Mouse (Mus musculus) midbrain, embryonic 16.5 days (tissue): Measurements from ENCODE around the gene Dpp8. TPM values are rescaled to one million over a fixed set of nuclear protein-coding genes. Genes with fewer than 3 reads are reported as not detected.

Experiments used
- ATAC-seq: fragments of 200-750 bp; cut with Nextera tagmentation; 2 replicates; pipeline ENCODE4 v1.8.0; 2017; ENCODE audit warnings: moderate TSS enrichment
- H3K27ac ChIP-seq: fragments of 300-500 bp; sonication (generic); 2 replicates; pipeline ENCODE4 v1.5.1; 2014; ENCODE audit warnings: mild to moderate bottlenecking, low read length, mixed read lengths
- H3K27me3 ChIP-seq: fragments of 300-500 bp; sonication (generic); 2 replicates; pipeline ENCODE4 v1.6.1; 2014; ENCODE audit warnings: low read depth, low read length, mixed read lengths; ENCODE audit not compliant: control insufficient read depth, insufficient read depth
- H3K36me3 ChIP-seq: fragments of 300-500 bp; sonication (generic); 2 replicates; pipeline ENCODE4 v1.6.1; 2014; ENCODE audit warnings: mild to moderate bottlenecking, low read length, moderate library complexity, mixed read lengths; ENCODE audit not compliant: control insufficient read depth, insufficient read depth
- H3K4me1 ChIP-seq: fragments of 300-500 bp; sonication (generic); 2 replicates; pipeline ENCODE4 v1.6.1; 2014; ENCODE audit warnings: mild to moderate bottlenecking, low read length, mixed read lengths; ENCODE audit not compliant: control insufficient read depth, insufficient read depth
- H3K4me2 ChIP-seq: fragments of 300-500 bp; sonication (generic); 2 replicates; pipeline ENCODE4 v1.6.1; 2014; ENCODE audit warnings: mild to moderate bottlenecking, low read length, mixed read lengths
- H3K4me3 ChIP-seq: fragments of 300-500 bp; sonication (generic); 2 replicates; pipeline ENCODE4 v1.5.1; 2014; ENCODE audit warnings: low read depth, mild to moderate bottlenecking, low read length, moderate library complexity, mixed read lengths
- H3K9ac ChIP-seq: fragments of 300-500 bp; sonication (generic); 2 replicates; pipeline ENCODE4 v1.6.1; 2014; ENCODE audit warnings: low read depth, low read length, mixed read lengths
- H3K9me3 ChIP-seq: fragments of 300-500 bp; sonication (generic); replicated peaks from 2 replicates; pipeline ENCODE4 v1.6.1; 2014; ENCODE audit warnings: mild to moderate bottlenecking, low read length, mixed read lengths; ENCODE audit not compliant: control insufficient read depth, poor library complexity, severe bottlenecking
- WGBS: fragments of 180-500 bp; shearing (Covaris S2); extraction: QIAGEN DNeasy Blood & Tissue Kit; methylation state at CpG from one replicate; pipeline ENCODE4 v1.1.7; 2014; 5-methylcytosine and 5-hydroxymethylcytosine counted together
- polyA plus RNA-seq: library from polyadenylated mRNA; unstranded; fragments of >200 nt; fragmentation: Nextera tagmentation; extraction: Ambion mirVana; gene quantifications from 2 replicates; pipeline ENCODE4 v1.2.1, GENCODE M21; 2015

Dpp8 gene
- polyA plus RNA-seq, 1 experiment from 2014 or later = 39.3 TPM

DNA sequence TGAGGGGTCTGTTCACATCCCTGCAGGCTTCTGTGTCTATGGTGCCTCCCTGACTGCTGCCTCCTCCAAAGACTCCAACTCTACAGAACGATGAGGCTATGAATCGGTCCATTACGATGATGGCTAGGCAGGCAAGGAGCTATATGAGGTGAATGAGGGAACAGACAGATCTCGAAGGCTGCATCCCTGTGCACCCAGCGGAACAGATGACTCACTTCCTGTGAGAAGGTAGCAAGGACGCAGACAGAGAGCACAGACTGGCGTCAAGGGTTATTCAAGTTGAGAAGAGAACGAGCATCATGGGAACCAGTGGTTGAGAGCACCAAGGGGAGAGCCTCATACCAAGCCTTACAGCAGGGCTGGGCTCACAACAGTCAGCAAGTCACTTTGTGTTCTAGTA is 21.6 kb upstream of the Dpp8 start:
- WGBS = 90% methylated on average over 8 of the region's 8 CpGs
- ATAC-seq = no peak
- H3K27ac ChIP-seq = no peak overlapping the region
- H3K27me3 ChIP-seq = no peaks in the 10 kb centered on the region
- no peaks in the 10 kb centered on the region for H3K9me3 ChIP-seq
- peaks cover 17% of the 10 kb centered on the region; the same call in 1 of the 2 replicates for H3K36me3 ChIP-seq
- no peak overlapping the region for H3K4me3 ChIP-seq
- H3K4me1 ChIP-seq = no peaks in the 10 kb centered on the region; the same call in 1 of the 2 replicates
- no peak overlapping the region for H3K9ac ChIP-seq
- no peak overlapping the region for H3K4me2 ChIP-seq

DNA sequence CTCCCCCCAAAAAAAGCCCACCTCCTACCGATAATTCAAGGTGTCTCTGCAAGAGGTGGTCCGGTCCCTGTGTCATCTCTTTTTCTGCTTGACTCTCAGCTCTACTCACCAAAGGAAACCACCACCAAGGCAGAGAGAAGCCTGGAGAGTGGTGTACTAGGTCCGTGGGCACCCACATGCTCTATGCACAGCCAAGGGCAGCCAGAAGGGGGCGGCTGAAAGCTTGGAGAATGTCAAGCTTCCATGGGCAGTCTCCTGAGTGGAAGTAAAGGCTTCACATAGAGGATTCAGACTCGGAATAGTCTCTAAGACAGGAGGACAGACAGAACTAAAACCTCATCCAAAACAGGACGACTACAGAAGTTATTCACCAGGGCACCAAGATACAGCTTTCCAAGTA is 20.9 kb upstream of the Dpp8 start:
- H3K9me3 ChIP-seq = no peaks in the 10 kb centered on the region
- H3K4me1 ChIP-seq = peaks cover 5% of the 10 kb centered on the region
- no peaks in the 10 kb centered on the region for H3K27me3 ChIP-seq
- no peak for ATAC-seq
- peaks cover 11% of the 10 kb centered on the region; the same call in 1 of the 2 replicates for H3K36me3 ChIP-seq
- H3K4me2 ChIP-seq = no peak overlapping the region
- WGBS = 65% methylated on average over 6 of the region's 6 CpGs
- no peak overlapping the region for H3K9ac ChIP-seq
- H3K27ac ChIP-seq = no peak overlapping the region
- no peak overlapping the region for H3K4me3 ChIP-seq

DNA sequence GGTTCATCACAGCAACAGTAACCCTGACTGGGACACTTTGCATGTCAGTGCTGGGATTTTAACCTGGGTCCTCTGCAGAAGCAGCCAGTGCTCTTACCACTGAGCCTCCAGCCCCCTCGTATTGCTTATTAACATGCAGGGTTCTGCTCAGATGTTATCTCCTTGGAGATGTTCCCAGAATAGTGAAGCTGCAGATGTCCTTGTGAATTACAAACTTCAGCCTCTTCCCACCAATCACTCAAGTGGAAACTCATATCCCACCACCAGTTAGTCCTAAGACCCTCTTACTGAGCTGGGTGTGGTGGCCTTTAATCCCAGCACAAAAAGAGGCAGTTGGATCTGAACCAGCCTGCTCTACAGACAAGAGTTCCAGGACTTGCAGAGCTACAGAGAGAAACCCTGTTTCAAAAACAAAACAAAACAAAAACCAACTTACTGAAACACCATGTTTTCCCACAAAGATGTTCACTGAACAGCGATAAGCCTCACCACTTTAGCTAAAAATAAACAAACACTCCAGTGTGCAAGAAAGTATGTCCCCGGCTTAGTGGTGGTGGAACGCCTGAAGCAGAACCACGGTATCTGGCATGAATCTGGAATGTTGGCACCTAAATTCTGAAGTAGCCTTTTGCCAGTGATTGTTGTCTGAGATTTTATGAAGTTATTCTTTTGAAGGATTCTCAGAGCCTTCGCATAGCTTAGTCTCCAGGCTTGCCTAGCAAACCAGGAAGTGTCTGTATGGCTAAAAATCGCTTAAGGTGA is 16.6 kb upstream of the Dpp8 start:
- H3K27ac ChIP-seq = peak overlapping the region; percentile 17
- peaks cover 48% of the 10 kb centered on the region for H3K4me1 ChIP-seq
- no peaks in the 10 kb centered on the region for H3K36me3 ChIP-seq
- H3K9me3 ChIP-seq = no peaks in the 10 kb centered on the region
- 70% methylated on average over 7 of the region's 7 CpGs for WGBS
- H3K4me3 ChIP-seq = no peak overlapping the region
- H3K27me3 ChIP-seq = no peaks in the 10 kb centered on the region
- no peak overlapping the region for H3K4me2 ChIP-seq
- ATAC-seq = no peak
- H3K9ac ChIP-seq = no peak overlapping the region

DNA sequence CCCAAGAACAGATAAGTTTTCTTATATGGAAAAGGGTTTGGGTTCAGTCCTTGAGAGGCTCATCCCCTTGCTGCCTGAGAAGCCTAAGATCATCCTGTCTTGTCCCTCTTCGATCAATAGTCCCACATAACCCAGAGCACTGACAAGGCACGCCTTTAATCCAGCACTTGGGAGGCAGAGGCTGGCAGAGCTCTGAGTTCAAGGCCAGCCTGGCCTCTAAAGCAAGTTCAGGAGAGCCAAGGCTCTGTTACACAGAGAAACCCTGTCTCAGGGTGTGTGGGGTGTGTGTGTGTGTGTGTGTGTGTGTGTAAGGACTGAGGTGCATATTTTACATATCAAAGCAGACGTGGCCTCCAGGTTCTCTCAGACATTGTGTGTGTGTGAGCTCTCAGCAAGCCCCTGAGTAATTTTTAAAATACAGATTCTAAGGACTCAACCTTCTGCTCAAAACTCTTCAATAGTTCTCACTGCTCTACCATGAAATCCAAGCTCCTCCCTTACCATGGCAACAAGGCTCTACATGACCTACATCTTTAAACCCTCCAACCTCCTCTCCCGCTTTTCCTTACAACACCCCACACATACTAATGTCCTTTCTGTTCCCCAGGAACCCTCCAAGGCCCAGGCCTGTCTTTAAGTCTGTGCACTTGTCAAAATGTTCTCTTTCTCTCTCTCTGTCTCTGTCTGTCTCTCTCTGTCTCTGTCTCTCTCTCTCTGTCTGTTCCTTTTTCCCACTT is 15.8 kb upstream of the Dpp8 start:
- Histone ChIP-seq H3K9ac (no peak overlapping the region), H3K27ac (peak overlapping the region; percentile 44), H3K4me1 (peaks cover 49% of the 10 kb centered on the region), H3K36me3 (no peaks in the 10 kb centered on the region), H3K4me2 (peak overlapping the region; percentile 37), H3K9me3 (no peaks in the 10 kb centered on the region), H3K4me3 (no peak overlapping the region), H3K27me3 (no peaks in the 10 kb centered on the region)
- WGBS = 52% methylated on average over 4 of the region's 4 CpGs
- peak; percentile 37; the same call in 1 of the 2 replicates for ATAC-seq

DNA sequence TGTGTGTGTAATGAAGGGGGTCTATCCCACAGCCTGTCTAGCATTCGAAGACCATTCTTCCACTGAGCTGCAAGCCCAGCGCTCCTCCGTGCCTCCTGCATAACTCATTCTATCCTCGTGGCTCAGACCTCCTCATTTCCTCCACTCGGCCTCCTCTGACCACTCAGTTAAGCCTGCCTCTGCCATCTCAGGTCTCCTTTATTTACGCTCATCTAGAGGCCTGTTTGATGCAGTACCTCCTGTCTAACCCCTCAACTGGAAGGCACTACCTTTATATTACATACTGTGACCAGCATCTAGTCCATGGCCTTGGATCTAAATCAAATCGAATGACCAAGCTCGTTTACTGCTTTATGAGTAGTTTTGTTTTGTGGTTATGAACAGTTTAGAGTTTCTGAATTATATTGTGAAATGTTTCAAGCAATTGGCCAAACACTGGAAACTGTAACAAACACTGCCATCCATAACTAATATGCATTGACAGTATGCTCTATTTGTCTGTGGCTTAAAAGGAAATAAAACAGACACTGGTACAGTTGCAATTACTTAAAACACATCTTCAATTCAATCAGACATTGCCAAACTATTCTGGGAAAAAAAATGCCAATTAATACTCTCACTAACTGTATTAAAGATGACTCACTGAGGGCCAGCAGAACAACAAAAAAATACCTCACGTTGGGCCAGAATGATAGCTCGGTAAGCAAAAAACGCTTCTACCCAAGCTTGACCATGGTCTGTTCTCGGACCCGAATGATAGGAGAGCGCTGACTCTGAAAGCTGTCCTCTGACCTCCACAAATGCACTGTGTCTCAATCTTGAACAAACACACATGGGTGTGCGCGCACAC is 15.0 kb upstream of the Dpp8 start:
- Histone ChIP-seq H3K4me1 (peaks cover 53% of the 10 kb centered on the region), H3K9me3 (no peaks in the 10 kb centered on the region), H3K9ac (no peak overlapping the region), H3K4me2 (peak overlapping the region; percentile 37), H3K4me3 (no peak overlapping the region), H3K27ac (peak overlapping the region; percentile 44; the same call in 1 of the 2 replicates), H3K27me3 (no peaks in the 10 kb centered on the region), H3K36me3 (no peaks in the 10 kb centered on the region)
- WGBS = 74% methylated on average over 16 of the region's 16 CpGs
- ATAC-seq = no peak

DNA sequence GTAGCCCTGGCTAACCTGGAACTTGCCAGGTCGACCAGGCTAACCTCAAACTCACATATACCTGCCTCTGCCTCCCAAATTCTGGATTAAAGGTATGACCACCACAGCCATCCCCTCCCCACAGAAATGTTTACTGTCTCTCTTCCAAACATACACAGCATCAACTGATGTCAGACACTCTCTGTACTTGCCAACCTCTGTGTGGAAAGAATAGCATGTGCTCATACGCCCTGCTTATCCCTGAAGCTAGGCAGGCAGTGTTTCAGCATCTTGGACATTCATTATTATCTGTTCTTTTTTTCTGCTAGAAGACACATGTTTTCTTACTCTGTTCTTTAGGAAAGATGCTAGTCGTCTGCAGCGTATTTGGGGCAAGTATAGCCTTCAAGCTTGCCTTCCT is 14.3 kb upstream of the Dpp8 start:
- ATAC-seq = no peak
- H3K27ac ChIP-seq = peak overlapping the region; percentile 42; the same call in 1 of the 2 replicates

DNA sequence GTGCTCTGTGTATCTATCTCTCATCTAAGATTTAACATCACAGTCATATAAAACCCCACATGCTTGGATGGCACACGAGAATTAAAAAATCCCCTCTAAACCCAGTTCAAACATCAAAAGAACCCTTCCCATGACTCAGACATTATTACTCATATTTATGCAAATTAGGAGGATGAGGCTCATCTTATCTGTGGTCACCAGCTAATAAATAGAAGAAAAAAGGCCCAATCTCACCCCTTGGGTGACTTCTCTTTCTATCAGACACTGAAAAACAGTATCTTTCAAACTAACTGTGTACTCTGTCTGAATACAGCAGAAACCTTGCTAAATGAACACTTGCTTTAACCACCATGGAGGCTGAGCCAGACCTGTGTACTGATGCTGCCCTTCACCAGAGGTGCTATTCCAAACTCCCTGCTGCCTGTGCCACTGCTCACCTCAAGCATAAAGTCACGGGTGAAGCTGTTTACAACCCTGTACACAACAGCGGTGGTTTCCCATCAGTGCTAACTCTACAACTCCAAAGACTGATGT is 13.6 kb upstream of the Dpp8 start:
- H3K9ac ChIP-seq = peak overlapping the region; percentile 7; the same call in 1 of the 2 replicates
- no peaks in the 10 kb centered on the region for H3K36me3 ChIP-seq
- peaks cover 59% of the 10 kb centered on the region for H3K4me1 ChIP-seq
- peak overlapping the region; percentile 90 for H3K4me2 ChIP-seq
- no peaks in the 10 kb centered on the region for H3K9me3 ChIP-seq
- no peak overlapping the region for H3K4me3 ChIP-seq
- no peaks in the 10 kb centered on the region for H3K27me3 ChIP-seq
- no peak overlapping the region for H3K27ac ChIP-seq
- WGBS = 58% methylated on average over 3 of the region's 3 CpGs
- no peak for ATAC-seq

More for the DNA sequence above, 14.3 kb upstream of the Dpp8 start:
- Histone ChIP-seq H3K4me1 (peaks cover 59% of the 10 kb centered on the region), H3K27me3 (no peaks in the 10 kb centered on the region), H3K4me2 (peak overlapping the region; percentile 90; the same call in 1 of the 2 replicates), H3K9me3 (no peaks in the 10 kb centered on the region), H3K36me3 (no peaks in the 10 kb centered on the region), H3K9ac (no peak overlapping the region), H3K4me3 (no peak overlapping the region)
- WGBS = 84% methylated on average over 4 of the region's 4 CpGs

DNA sequence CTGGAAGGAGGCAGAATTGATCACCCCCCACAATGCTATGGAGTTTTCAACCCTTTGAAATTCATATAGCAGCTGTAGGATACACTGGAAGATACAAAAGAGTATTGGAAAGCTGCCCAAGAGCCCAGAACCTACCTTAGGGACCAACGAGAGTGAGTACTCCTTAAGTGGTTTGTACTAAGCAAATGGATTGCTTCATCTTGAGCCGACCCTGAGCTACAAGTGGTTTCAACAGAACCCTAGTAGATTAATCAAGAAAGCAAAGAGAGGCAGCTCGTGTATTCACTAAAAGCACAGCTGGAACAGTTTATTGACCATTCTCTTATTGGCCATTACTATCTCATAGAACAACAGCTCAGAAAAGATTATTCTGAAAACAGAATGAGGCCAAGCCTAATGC is 13.1 kb upstream of the Dpp8 start:
- no peak overlapping the region for H3K9ac ChIP-seq
- H3K4me3 ChIP-seq = 0 out of 2 replicates have a peak overlapping the region, but pooled peaks have one; percentile 100
- no peaks in the 10 kb centered on the region for H3K9me3 ChIP-seq
- ATAC-seq = no peak
- no peak overlapping the region for H3K27ac ChIP-seq
- WGBS = 49% methylated on average over 3 of the region's 3 CpGs
- no peaks in the 10 kb centered on the region for H3K36me3 ChIP-seq
- no peaks in the 10 kb centered on the region for H3K27me3 ChIP-seq
- peaks cover 59% of the 10 kb centered on the region for H3K4me1 ChIP-seq
- peak overlapping the region; percentile 90 for H3K4me2 ChIP-seq
